Mouse (Mus musculus): Measurements from ENCODE around the gene Prkaa1. TPM values are rescaled to one million over a fixed set of nuclear protein-coding genes. Genes with fewer than 3 reads are reported as not detected.
A peak's percentile ranks its signal among the peaks of the same experiment; 100 is the strongest.

Prkaa1 gene
- 10 to 100 TPM; 16.7 to 16.9 TPM for total RNA-seq (2021)

- peak; percentile 80 for DNase-seq
Measured at GRCm38 (mm10) chr15:5143361-5144020, at the start of gene Prkaa1. TSS of gene Prkaa1 (plus strand) at chr15:5143861.

GRCm38 (mm10) chr15:5095534-5096301, 47.9 kb upstream of the Prkaa1 start:
- no peak for DNase-seq

GRCm38 (mm10) chr15:5097376-5097775, 46.3 kb upstream of the Prkaa1 start:
- no peak for DNase-seq

DNA sequence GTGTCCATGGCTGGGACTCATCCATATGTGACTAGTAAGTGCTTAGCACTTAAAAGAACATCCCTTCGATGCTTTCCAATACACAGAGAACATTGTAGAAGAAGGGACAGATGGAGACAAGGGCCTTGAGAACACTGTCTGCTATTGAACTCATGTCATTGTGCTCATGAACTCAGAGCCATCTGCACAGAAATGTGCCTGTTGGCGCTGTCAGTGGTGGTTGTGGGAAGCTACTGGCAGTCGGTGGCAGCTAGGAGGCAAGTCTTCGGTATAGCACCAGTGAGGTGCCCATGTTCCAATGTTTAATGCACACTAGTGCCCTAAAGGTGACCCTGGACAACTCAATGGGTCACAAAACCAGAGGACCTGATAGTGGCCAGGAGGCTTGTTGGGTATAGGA, 41.3 kb upstream of the Prkaa1 start:
- DNase-seq: no peak

- DNase-seq: no peak
Measured at GRCm38 (mm10) chr15:5105891-5106290, 37.8 kb upstream of the Prkaa1 start.

- no peak for DNase-seq
Measured at GRCm38 (mm10) chr15:5106293-5106692, 37.4 kb upstream of the Prkaa1 start.

DNA sequence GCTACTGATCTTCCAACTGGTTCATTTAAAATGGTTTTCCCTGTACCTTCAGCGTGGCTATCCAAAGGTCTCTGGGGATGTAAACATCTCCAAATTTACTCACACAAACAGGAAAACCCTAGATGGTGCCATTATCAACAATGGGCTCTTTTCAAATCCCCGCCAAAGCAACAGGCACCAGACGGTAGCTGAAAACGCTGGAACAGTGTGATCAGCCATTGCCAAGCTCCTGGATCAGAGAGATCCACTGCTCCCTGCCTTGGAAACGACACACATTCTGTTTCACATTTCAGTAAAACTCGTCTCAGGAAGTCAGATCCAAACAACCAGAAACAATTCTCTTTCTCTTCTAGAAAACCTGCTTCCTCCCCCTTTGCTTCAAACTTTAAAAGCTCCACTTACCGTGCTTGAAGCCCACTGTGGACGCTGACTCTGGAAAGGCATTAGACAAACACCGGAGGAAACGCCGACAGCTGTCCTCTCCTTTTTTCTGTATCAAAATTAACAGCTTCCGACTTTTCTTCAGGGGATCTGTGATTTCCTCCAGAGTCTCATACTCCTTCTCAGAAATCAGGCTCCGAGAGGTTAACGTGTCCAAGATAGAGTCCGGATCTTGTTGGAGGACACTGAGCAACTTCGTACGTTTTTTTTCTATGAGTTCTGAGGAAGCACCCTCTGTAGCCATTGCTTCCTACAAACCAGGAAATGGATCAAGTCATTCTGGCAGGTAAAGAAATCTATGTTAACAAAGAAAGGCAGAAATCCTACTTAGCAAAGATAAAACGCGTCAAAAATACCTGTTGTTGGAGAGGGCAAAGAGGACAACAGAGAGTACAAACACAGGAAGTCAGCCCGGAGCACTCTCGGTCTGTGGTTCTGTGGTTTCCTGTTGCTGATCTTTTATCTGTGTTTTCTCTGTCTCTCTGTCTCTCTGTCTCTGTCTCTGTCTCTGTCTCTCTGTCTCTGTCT, 35.7 kb upstream of the Prkaa1 start, which contains the start of gene Card6:
Gene Card6, minus strand, starts transcription at position 854 of the 969 bp plus-strand sequence.
- DNase-seq: no peak

DNA sequence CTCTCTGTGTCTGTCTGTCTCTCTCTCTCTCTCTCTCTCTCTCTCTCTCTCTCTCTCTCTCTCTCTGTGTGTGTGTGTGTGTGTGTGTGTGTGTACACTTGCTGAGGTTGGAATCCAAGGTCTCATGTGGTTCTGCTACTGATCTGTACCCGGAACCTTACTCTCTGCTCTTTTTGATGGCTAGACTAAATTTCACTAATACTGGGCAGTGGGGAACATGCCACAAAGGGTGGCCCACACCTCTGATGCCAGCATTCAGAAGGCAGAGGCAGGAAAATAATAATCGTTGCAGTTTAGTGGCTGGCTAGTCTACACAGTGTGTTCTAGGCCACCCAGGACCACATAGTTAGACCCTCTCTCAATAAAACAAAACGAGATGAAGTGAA, 35.0 kb upstream of the Prkaa1 start:
- no peak for DNase-seq

GRCm38 (mm10) chr15:5112651-5113050, 31.0 kb upstream of the Prkaa1 start:
- no peak for DNase-seq

DNA sequence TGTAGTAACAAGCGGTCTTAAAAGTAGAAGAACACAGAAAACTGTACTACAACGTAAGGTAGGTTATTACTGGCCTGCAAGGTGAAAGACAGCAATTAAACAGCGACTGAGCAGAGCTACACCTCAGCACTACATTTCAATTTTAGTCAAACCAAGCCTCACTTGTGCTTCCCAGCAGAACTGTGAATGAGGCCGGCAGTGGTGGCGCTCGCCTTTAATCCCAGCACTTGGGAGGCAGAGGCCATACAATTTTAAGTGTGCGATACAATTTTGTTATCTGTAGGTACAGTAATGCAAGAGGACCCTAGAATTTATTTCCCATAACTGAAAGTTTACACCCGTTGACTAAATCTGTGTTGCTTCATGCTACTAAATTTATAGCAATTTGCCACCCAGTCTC, 28.5 kb upstream of the Prkaa1 start:
- DNase-seq: no peak

DNA sequence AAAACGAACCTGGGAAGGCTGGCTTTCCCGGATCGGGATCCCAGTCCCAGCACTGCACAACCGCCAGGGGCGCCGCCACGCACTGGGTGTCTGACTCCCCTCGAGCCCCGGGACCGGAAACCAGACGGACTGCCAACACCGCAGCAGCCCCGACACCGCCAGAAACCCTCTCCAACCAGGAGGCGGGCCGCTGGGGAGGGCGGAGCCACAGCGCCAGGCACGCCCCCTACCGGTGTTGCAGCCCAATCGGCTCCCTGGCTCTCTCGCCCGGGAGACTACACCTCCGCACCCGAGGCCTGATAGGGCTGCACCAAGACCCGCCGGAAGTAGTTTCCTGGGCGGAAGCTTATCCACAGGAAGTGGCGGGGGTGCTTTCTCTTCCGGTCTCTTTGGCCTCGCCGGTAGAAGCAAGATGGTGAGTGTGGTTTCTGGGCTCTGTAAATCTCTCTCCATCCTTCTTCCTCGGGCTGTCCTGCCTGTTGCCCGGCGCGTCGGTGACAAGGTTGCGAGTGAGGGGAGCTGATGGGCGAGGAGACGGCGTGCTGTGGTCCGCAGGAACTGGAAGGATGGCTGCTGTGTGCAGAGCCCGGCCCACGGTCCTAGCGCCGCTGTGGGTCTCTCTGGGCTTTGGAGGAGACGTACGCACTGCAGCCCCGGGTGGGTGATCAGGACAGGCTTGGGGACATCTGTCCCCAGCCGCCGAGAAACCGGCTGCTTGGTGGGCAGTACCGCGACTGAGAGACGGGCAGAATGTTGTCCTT, 27.2 kb upstream of the Prkaa1 start, which contains the start of gene Rpl37:
Gene Rpl37, plus strand, starts transcription at position 376 of the 761 bp plus-strand sequence.
- peak; percentile 100 for DNase-seq

- no peak for DNase-seq
Measured at GRCm38 (mm10) chr15:5117031-5117601, 26.5 kb upstream of the Prkaa1 start.

GRCm38 (mm10) chr15:5118626-5119025, 25.0 kb upstream of the Prkaa1 start:
- no peak for DNase-seq

GRCm38 (mm10) chr15:5119192-5119591, 24.5 kb upstream of the Prkaa1 start:
- DNase-seq: no peak

- no peak for DNase-seq
Measured at GRCm38 (mm10) chr15:5119707-5120106, 24.0 kb upstream of the Prkaa1 start.

DNA sequence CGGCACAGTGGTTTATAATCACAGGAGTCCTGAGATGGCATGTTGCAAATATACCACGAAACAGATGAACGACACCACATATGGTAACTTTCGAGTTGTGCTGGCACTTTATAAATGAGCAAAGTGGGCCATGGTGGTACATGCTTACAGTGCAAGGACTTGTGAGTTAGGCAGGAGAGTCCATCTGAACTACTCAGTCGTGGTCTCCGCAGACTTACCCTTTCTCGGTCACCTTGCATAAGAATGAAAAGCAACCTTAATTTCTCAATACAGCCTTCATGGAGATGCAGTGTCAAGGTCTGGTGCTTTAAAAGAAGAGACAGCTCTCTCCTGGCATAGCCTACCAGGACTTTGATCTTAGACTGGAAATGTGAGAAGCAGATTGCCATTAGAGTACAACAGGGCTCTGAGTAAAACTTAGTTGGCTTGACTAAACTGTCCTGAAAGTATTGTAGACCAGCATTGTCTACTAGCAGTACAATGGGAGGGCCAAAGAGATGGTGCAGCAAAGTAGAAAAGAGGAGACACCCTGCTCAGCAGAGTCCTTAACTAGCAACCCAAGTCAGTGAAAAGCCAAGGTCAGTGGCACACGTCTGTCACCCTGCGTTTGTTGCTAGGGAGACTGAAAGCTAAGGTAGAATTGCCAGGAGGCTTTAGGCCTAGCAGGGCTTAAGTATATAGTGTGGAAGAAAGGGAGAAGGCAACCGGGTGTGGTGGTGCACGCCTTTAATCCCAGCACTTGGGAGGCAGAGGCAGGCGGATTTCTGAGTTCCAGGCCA, 21.9 kb upstream of the Prkaa1 start:
- no peak for DNase-seq

- no peak for DNase-seq
Measured at GRCm38 (mm10) chr15:5126456-5126855, 17.2 kb upstream of the Prkaa1 start.

- DNase-seq: no peak
Measured at GRCm38 (mm10) chr15:5127487-5127886, 16.2 kb upstream of the Prkaa1 start.

- no peak for DNase-seq
Measured at GRCm38 (mm10) chr15:5128176-5128940, 15.3 kb upstream of the Prkaa1 start.
